Mouse (Mus musculus): ENCODE data around the gene Ugcg.

Ugcg gene

GRCm38 (mm10) chr4:59214695-59215094 is 25.6 kb downstream of the Ugcg start:
- in situ Hi-C loops (cut with MboI; ENCODE audit: low pct_unique_long_range_greater_than_20kb in 1 of 2, low sequenced_read_pairs in 2 of 2, unreplicated experiment in 1 of 2), result no loop called here

- in situ Hi-C loops (cut with MboI; ENCODE audit: low pct_unique_long_range_greater_than_20kb in 1 of 2, low sequenced_read_pairs in 2 of 2, unreplicated experiment in 1 of 2), result no loop called here
Observed at GRCm38 (mm10) chr4:59215585-59215984, 26.5 kb downstream of the Ugcg start.

GRCm38 (mm10) chr4:59217101-59217500 is 28.0 kb downstream of the Ugcg start:
- in situ Hi-C loops (cut with MboI; ENCODE audit: low pct_unique_long_range_greater_than_20kb in 1 of 2, low sequenced_read_pairs in 2 of 2, unreplicated experiment in 1 of 2), result no loop called here

- in situ Hi-C loops (cut with MboI; ENCODE audit: low pct_unique_long_range_greater_than_20kb in 1 of 2, low sequenced_read_pairs in 2 of 2, unreplicated experiment in 1 of 2), result no loop called here
Observed at GRCm38 (mm10) chr4:59218154-59218553, 29.1 kb downstream of the Ugcg start.

GRCm38 (mm10) chr4:59222226-59222625 is 33.2 kb downstream of the Ugcg start:
- in situ Hi-C loops (cut with MboI; ENCODE audit: low pct_unique_long_range_greater_than_20kb in 1 of 2, low sequenced_read_pairs in 2 of 2, unreplicated experiment in 1 of 2), result no loop called here

GRCm38 (mm10) chr4:59223055-59223615 is 34.1 kb downstream of the Ugcg start:
- in situ Hi-C loops (cut with MboI; ENCODE audit: low pct_unique_long_range_greater_than_20kb in 1 of 2, low sequenced_read_pairs in 2 of 2, unreplicated experiment in 1 of 2), result no loop called here

GRCm38 (mm10) chr4:59224889-59225288 is 35.8 kb downstream of the Ugcg start:
- in situ Hi-C loops (cut with MboI; ENCODE audit: low pct_unique_long_range_greater_than_20kb in 1 of 2, low sequenced_read_pairs in 2 of 2, unreplicated experiment in 1 of 2), result no loop called here

- in situ Hi-C loops (cut with MboI; ENCODE audit: low pct_unique_long_range_greater_than_20kb in 1 of 2, low sequenced_read_pairs in 2 of 2, unreplicated experiment in 1 of 2), result no loop called here
Observed at GRCm38 (mm10) chr4:59227047-59227446, 38.0 kb downstream of the Ugcg start.

GRCm38 (mm10) chr4:59228951-59229350 is 39.9 kb downstream of the Ugcg start:
- in situ Hi-C loops (cut with MboI; ENCODE audit: low pct_unique_long_range_greater_than_20kb in 1 of 2, low sequenced_read_pairs in 2 of 2, unreplicated experiment in 1 of 2), result no loop called here

- in situ Hi-C loops (cut with MboI; ENCODE audit: low pct_unique_long_range_greater_than_20kb in 1 of 2, low sequenced_read_pairs in 2 of 2, unreplicated experiment in 1 of 2), result no loop called here
Observed at GRCm38 (mm10) chr4:59231266-59232055, 42.4 kb downstream of the Ugcg start.

- in situ Hi-C loops (cut with MboI; ENCODE audit: low pct_unique_long_range_greater_than_20kb in 1 of 2, low sequenced_read_pairs in 2 of 2, unreplicated experiment in 1 of 2), result no loop called here
Observed at GRCm38 (mm10) chr4:59234014-59234413, 45.0 kb downstream of the Ugcg start.

GRCm38 (mm10) chr4:59234451-59235216 is 45.6 kb downstream of the Ugcg start:
- in situ Hi-C loops (cut with MboI; ENCODE audit: low pct_unique_long_range_greater_than_20kb in 1 of 2, low sequenced_read_pairs in 2 of 2, unreplicated experiment in 1 of 2), result no loop called here

- in situ Hi-C loops (cut with MboI; ENCODE audit: low pct_unique_long_range_greater_than_20kb in 1 of 2, low sequenced_read_pairs in 2 of 2, unreplicated experiment in 1 of 2), result no loop called here
Observed at GRCm38 (mm10) chr4:59236362-59236761, 47.3 kb downstream of the Ugcg start.

GRCm38 (mm10) chr4:59238641-59239311 is 49.7 kb downstream of the Ugcg start:
- in situ Hi-C loops (cut with MboI; ENCODE audit: low pct_unique_long_range_greater_than_20kb in 1 of 2, low sequenced_read_pairs in 2 of 2, unreplicated experiment in 1 of 2), result no loop called here

- in situ Hi-C loops (cut with MboI; ENCODE audit: low pct_unique_long_range_greater_than_20kb in 1 of 2, low sequenced_read_pairs in 2 of 2, unreplicated experiment in 1 of 2), result no loop called here
Observed at GRCm38 (mm10) chr4:59239312-59239728, 50.3 kb downstream of the Ugcg start.

- in situ Hi-C loops (cut with MboI; ENCODE audit: low pct_unique_long_range_greater_than_20kb in 1 of 2, low sequenced_read_pairs in 2 of 2, unreplicated experiment in 1 of 2), result no loop called here
Observed at GRCm38 (mm10) chr4:59240160-59240559, 51.1 kb downstream of the Ugcg start.

GRCm38 (mm10) chr4:59241096-59241495 is 52.0 kb downstream of the Ugcg start:
- in situ Hi-C loops (cut with MboI; ENCODE audit: low pct_unique_long_range_greater_than_20kb in 1 of 2, low sequenced_read_pairs in 2 of 2, unreplicated experiment in 1 of 2), result no loop called here

GRCm38 (mm10) chr4:59242221-59242620 is 53.2 kb downstream of the Ugcg start:
- in situ Hi-C loops (cut with MboI; ENCODE audit: low pct_unique_long_range_greater_than_20kb in 1 of 2, low sequenced_read_pairs in 2 of 2, unreplicated experiment in 1 of 2), result no loop called here

Data from mouse embryonic stem cell (cell line).